Mouse (Mus musculus) R1 (cell line): ENCODE data around the gene Gtf2f1.

Experiments
- DNase-seq: peaks from one replicate; pipeline ENCODE4 v3.0.0-alpha.2; 2018; ENCODE audit warnings: low read depth, low spot score

The Gtf2f1 gene

GRCm38 (mm10) chr17:56974708-56975240 lies 36.3 kb downstream of the Gtf2f1 start:
- no peak for DNase-seq

- DNase-seq = peak; percentile 92
Measured at GRCm38 (mm10) chr17:56973956-56974707, 37.0 kb downstream of the Gtf2f1 start.

GRCm38 (mm10) chr17:56970081-56970480 lies 41.0 kb downstream of the Gtf2f1 start:
- DNase-seq = no peak

- no peak for DNase-seq
Measured at GRCm38 (mm10) chr17:56969321-56969720, 41.8 kb downstream of the Gtf2f1 start.

GRCm38 (mm10) chr17:56963646-56964045 lies 47.4 kb downstream of the Gtf2f1 start:
- DNase-seq = peak; percentile 28

GRCm38 (mm10) chr17:56962642-56963405 lies 48.3 kb downstream of the Gtf2f1 start:
- DNase-seq = no peak

- DNase-seq = peak; percentile 41
Measured at GRCm38 (mm10) chr17:56961880-56962279, 49.2 kb downstream of the Gtf2f1 start.

GRCm38 (mm10) chr17:56958667-56959066 lies 52.4 kb downstream of the Gtf2f1 start:
- DNase-seq = no peak

GRCm38 (mm10) chr17:56957763-56958429 lies 53.2 kb downstream of the Gtf2f1 start:
- peak; percentile 75 for DNase-seq

GRCm38 (mm10) chr17:56954871-56955270 lies 56.2 kb downstream of the Gtf2f1 start:
- no peak for DNase-seq
